Mouse (Mus musculus) embryonic fibroblast, embryonic 13.5 days (primary cell): ENCODE results near the gene Vmn1r35.

Experiments
- CTCF ChIP-seq: IDR thresholded peaks from 2 replicates; pipeline ENCODE4 v1.5.1; 2011; ENCODE audit warnings: mild to moderate bottlenecking, control low read depth, low read length, moderate library complexity, borderline replicate concordance; ENCODE audit not compliant: insufficient read depth
- POLR2A ChIP-seq: IDR thresholded peaks from 2 replicates; pipeline ENCODE4 v1.6.1; 2011; ENCODE audit warnings: low read depth, mild to moderate bottlenecking, control low read depth, low read length, moderate library complexity

DNA sequence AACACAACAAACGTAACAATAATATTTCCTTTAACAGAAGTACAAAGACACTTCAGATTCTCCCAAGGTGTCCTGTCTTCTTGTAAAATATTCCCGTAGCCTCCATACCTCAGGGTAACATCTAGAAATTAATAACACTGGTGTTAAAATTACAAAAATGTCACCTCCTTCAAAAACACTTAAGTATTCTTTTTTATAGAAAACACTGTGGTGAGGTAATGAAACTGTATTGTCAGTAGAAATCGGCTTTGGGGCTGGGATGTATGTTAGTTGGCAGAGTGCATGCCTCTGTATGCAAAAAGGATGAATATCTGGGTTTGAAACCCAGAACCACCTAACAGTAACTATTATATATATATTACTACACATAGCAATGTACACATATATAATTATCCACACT is at the start of gene Vmn1r35:
- no peak for TF ChIP-seq CTCF
- TF ChIP-seq POLR2A, result no peak
